Mouse (Mus musculus): ENCODE measurements around the gene D10Jhu81e.
"Not testable (repeated sequence)": the region's sequence is repeated elsewhere in the genome, so short reads cannot be mapped to it uniquely, and the experiment has no call there.

D10Jhu81e gene

DNA sequence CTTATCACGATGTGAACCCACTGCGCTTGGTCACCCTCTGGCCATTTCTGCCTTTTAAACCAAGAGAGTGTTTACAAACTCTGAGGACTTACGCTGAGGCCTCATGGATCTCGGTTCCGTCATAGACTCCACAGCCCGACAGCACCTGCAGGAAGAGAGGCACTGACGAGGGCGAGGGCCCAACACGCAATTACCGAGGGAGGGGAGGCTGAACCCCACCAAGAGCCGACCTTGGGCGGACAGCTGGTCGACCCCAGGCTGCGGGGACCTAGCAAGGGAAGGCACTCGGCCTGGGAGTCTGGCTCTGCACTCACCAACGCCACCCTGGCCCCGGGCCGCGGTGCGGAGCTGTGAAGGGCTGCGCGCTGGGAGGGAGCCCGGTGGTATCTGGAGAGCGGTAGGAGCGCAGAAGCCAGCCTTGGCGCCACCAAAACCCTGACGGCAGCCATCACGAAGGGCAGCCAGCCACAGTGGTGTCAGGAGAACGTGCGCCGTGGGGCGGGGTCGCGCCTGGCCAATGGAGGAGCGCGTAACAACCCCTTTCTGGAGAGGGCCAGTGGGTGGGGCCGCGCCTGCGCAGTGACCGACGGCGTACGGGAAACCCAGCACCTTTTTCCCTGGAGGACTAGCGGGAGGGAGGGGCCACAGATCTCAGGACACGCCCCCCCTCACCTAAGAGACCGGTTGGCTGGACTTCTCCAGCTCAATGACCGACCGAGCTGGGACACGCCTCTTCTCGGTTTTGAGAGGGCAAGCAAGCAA is at the start of gene D10Jhu81e:
TSS of gene D10Jhu81e (minus strand) at position 502 of the 762 bp plus-strand sequence.
- DNase-seq (ENCODE audit: low spot score in 2 of 2), result peak; percentile 99

GRCm38 (mm10) chr10:78218576-78218975 is 49.0 kb upstream of the D10Jhu81e start:
- DNase-seq (ENCODE audit: low spot score in 2 of 2), result peak; percentile 35 to 39

GRCm38 (mm10) chr10:78216376-78217083 is 46.9 kb upstream of the D10Jhu81e start:
- DNase-seq (ENCODE audit: low spot score in 2 of 2), result no peak

GRCm38 (mm10) chr10:78214371-78214770 is 44.8 kb upstream of the D10Jhu81e start:
- DNase-seq (ENCODE audit: low spot score in 2 of 2), result peak; percentile 34 to 56

DNA sequence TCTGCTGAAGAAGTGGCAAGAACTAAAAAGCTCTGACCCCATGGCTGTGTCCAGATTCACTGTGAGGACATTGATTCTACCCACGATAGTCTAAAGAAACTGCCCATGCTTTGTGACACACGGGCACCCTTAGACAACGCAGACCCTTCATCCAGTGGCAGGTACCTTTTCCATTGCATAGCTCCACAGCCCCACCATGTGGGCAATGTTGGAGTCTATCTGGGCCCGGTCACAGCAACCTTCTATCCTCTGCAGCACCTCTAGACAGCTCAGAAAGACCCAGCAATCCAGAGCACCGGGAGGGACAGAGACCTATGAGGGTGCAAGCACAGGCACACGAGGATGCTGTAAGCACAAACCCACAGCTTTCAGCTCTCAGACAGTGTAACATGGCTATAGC is 41.7 kb upstream of the D10Jhu81e start:
- no peak for DNase-seq (ENCODE audit: low spot score in 2 of 2)

- no peak for DNase-seq (ENCODE audit: low spot score in 2 of 2)
Measured at GRCm38 (mm10) chr10:78201182-78201581, 31.6 kb upstream of the D10Jhu81e start.

DNA sequence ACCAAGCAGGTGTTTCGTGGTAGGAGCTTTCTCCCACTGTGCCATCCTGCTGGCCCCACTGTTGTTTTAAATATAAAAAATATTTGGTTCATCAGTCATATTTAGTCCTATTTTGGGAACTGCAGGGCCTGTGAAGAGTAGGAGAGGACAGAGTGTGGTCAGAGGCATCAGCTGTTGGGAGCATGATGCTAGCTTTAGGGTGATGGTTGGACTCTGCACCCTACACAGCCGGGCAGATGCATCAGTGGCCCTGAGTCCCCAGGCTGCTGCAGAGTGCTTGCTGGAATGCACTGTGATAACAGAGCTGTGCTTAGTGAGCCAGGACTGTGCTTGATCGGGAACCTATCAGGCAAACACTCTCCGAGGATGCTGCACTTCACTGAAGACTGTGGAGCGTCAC is 23.4 kb upstream of the D10Jhu81e start:
- DNase-seq (ENCODE audit: low spot score in 2 of 2), result no peak

DNA sequence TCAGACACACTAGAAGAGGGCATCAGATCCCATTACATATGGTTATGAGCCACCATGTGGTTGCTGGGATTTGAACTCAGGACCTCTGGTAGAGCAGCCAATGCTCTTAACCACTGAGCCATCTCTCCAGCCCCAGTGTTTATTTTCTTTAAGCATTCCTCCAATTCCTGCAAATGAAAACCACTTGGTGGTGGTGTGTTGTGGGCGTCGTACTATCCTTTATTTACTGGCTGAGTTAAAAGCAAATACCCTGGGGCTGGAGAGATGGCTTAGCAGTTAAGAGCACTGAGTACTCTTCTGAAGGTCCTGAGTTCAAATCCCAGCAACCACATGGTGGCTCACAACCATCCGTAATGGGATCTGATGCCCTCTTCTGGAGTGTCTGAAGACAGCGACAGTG is 16.5 kb upstream of the D10Jhu81e start:
- not testable (repeated sequence) for DNase-seq (ENCODE audit: low spot score in 2 of 2)

GRCm38 (mm10) chr10:78185381-78185725 is 15.8 kb upstream of the D10Jhu81e start:
- DNase-seq (ENCODE audit: low spot score in 2 of 2), result no peak

DNA sequence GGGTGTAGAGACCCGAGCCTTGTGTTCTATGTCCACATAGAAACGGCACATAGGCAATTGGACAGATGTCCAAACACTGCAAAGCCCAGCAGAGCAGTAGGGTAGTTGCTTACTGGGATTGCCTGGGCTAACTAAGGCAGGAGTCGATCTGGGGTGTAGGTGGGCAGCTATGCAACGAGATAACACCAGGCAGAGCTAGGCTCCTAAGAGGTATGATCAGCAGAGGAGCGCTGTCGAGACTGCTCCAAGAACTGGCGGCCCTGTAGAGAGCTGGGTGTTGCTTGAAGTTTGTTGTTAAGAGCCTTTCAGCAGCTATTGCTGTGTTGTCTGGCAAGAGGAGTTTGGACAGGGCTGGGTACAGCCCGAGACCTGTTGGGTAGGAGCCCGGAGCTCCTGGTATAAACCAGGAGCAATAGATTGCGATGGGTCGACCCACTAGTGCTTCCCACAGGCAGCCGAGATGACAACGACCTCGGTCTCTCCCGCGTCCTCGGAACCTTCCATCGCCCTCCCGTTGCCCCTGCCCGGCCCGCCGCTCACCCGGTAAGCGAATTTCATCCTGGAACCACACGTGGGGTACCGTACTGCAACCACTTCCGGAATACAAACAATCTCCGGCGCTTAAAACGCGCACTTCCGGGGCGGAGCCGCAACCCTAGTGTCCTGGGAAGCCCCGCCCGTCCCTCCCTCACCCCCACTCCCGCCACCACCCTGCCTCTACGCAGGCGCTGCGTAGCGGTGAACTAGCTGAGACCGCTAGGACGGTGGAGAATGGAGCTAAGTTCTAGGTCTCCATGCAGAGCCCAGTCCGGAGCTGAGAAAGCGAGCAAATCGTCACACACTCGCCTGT is 15.2 kb upstream of the D10Jhu81e start, which contains the start of gene Pwp2:
TSS of gene Pwp2 (minus strand) at position 619 of the 850 bp plus-strand sequence.
- DNase-seq (ENCODE audit: low spot score in 2 of 2), result peak; percentile 87 to 95

GRCm38 (mm10) chr10:78183577-78183976 is 14.0 kb upstream of the D10Jhu81e start:
- no peak for DNase-seq (ENCODE audit: low spot score in 2 of 2)

GRCm38 (mm10) chr10:78182321-78182720 is 12.7 kb upstream of the D10Jhu81e start:
- DNase-seq (ENCODE audit: low spot score in 2 of 2), result no peak

GRCm38 (mm10) chr10:78174474-78174873 is 4.9 kb upstream of the D10Jhu81e start:
- no peak for DNase-seq (ENCODE audit: low spot score in 2 of 2)

- no peak for DNase-seq (ENCODE audit: low spot score in 2 of 2)
Measured at GRCm38 (mm10) chr10:78171581-78171980, 2.0 kb upstream of the D10Jhu81e start.

- no peak for DNase-seq (ENCODE audit: low spot score in 2 of 2)
Measured at GRCm38 (mm10) chr10:78171057-78171456, 1.5 kb upstream of the D10Jhu81e start.

DNA sequence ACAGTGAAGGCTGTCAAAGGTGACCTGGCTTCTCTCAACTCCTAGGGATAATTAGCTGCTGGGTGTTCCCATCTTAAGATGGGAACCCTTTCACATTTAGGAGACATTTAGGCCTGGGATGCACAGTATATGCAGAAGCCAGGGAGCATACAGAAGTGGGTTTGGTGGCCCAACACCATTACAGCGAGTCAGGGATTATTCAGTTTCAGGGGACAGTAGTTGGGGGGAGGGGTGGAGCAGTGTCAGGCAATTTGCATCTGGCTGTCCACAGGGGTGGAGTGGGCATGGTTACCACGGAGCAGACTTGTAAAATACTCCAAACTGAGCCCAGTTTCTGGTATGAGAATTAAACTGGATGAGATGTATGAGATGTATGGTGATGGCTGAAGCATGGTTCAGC is 863 bp upstream of the D10Jhu81e start:
- DNase-seq (ENCODE audit: low spot score in 2 of 2), result no peak

DNA sequence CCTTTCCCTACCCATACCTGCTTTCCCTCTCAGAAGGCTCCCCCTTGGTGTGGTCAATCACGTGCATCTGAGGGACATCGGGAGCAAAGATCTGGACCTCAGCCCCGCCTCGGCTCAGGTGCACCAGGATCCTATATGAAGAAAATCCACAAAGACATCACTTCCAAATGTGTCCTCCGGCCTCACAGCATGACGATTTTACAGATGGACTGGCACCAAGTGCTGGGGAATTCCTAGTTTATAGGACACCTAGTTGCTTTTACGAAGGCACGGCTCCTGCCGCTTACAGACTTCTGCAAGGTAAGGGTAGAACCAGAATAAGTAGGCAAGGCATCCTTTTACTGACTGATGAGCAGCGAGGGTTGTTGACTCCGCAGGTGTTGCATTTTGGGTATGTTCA is 790 bp downstream of the D10Jhu81e start:
- DNase-seq (ENCODE audit: low spot score in 2 of 2), result no peak

DNA sequence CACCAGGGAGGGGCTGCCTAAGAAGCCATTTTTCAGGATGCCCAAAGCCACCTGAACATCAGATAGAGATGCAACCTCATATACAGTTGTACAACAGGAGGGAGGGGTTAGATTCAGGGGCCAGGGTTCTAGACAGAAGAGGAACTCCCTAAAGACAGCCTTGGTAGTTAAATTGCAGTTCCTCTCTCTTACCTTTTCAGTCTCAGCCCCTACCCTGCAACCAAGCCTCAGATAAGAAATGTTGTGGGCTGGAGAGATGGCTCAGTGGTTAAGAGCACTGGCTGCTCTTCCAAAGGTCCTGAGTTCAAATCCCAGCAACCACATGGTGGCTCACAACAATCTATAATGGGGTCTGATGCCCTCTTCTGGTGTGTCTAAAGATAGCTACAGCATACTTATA is 1.8 kb downstream of the D10Jhu81e start:
- DNase-seq (ENCODE audit: low spot score in 2 of 2), result no peak

DNA sequence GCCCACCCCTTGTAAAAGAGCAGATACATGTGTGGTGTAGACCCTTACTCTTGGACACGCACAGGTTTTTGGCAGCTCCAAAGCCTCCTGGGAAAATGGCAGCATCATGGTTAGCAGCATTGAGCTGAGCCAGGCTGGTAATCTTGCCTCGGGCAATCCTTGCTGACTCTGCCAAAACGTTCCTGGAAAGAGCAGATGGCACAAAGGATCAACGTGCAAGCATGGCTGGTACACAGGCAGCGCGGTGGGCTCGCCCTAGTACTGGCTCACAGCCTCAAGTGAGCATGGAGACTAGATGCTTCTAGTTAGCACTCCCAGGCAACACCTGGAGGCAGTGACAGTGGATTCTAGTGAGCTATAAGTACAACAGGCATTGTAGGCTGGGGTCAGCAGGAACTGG is 2.2 kb downstream of the D10Jhu81e start:
- no peak for DNase-seq (ENCODE audit: low spot score in 2 of 2)

GRCm38 (mm10) chr10:78165256-78166005 is 4.2 kb downstream of the D10Jhu81e start:
- DNase-seq (ENCODE audit: low spot score in 2 of 2), result no peak

DNA sequence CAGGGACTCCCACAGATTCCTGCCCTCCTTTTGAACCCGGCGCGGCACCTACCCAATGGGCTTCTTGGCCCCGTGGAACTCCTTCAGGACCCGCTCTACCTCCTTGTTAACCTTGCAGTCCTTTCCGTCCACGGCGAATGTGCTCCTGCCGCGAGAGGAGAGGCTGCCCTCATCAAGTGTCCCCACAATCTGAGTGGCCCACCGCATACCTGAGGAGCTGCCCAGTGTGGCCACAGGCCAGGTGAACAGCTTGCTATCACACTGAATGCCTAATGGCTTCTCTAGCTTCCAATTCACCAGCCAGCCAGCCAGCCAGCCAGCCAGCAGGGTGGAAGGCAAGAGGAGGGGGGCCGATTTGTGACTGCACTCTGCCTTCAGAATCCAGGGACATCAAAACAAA is 4.8 kb downstream of the D10Jhu81e start:
- no peak for DNase-seq (ENCODE audit: low spot score in 2 of 2)

- peak; percentile 73 to 76 for DNase-seq (ENCODE audit: low spot score in 2 of 2)
Measured at GRCm38 (mm10) chr10:78163923-78164322, 5.7 kb downstream of the D10Jhu81e start.

Measured in right cerebral cortex, adult 2 months (tissue).